Mouse (Mus musculus) heart, embryonic 12.5 days (tissue): ENCODE results near the gene Adgre4. TPM values are rescaled to one million over a fixed set of nuclear protein-coding genes. Genes with fewer than 3 reads are reported as not detected.

Source experiments
- polyA plus RNA-seq: library from polyadenylated mRNA; unstranded; fragments of >200 nt; fragmentation: Nextera tagmentation; extraction: Ambion mirVana; gene quantifications from 2 replicates; pipeline ENCODE4 v1.2.1, GENCODE M21; 2016

Adgre4 gene
- polyA plus RNA-seq, 1 experiment from 2014 or later: not detected

Other genes with a start within 250 kb of the Adgre4 start
- not detected in 2 replicates for gene Vmn2r118, start 124.8 kb upstream of the Adgre4 start, polyA plus RNA-seq
- 4.5 and 5.4 TPM in 2 replicates for gene Pot1b, start 37.4 kb upstream of the Adgre4 start, polyA plus RNA-seq
- gene Zfp119a, start 128.9 kb downstream of the Adgre4 start, polyA plus RNA-seq: 6.3 and 7.4 TPM in 2 replicates
- 7.3 and 8.0 TPM in 2 replicates for gene Zfp959, start 142.1 kb downstream of the Adgre4 start, polyA plus RNA-seq
- 3.1 and 4.3 TPM in 2 replicates for gene Zfp119b, start 199.5 kb downstream of the Adgre4 start, polyA plus RNA-seq
- gene Ebi3, start 202.7 kb downstream of the Adgre4 start, polyA plus RNA-seq: 0.40 TPM in 1 of 2 replicates, not detected in the other
- gene Yju2, start 209.1 kb downstream of the Adgre4 start, polyA plus RNA-seq: 17.4 and 17.5 TPM in 2 replicates
- gene Shd, start 220.5 kb downstream of the Adgre4 start, polyA plus RNA-seq: 7.2 and 9.2 TPM in 2 replicates
- 5.2 and 5.6 TPM in 2 replicates for gene Fsd1, start 236.5 kb downstream of the Adgre4 start, polyA plus RNA-seq